Mouse (Mus musculus) embryonic facial prominence, embryonic 12.5 days (tissue): ENCODE results near the gene Slc22a12. TPM values are rescaled to one million over a fixed set of nuclear protein-coding genes. Genes with fewer than 3 reads are reported as not detected.

Source experiments
- microRNA-seq: library from miRNA; unstranded; fragments of <30 nt; microRNA quantifications from one replicate; pipeline ENCODE4, GENCODE M21; 2017
- polyA plus RNA-seq: library from polyadenylated mRNA; unstranded; fragments of >200 nt; fragmentation: Nextera tagmentation; extraction: Ambion mirVana; gene quantifications from 2 replicates; pipeline ENCODE4 v1.2.1, GENCODE M21; 2016

Slc22a12 gene
- polyA plus RNA-seq, 1 experiment from 2014 or later, result not detected

Small RNA genes within 50 kb of the gene (microRNA-seq; reads per million reads assigned to microRNA genes)
- gene Gm26460, result not detected

Other genes starting within 250 kb of the Slc22a12 start
- gene Cdc42bpg, start 236.6 kb downstream of the Slc22a12 start, polyA plus RNA-seq, result 0.65 and 0.95 TPM in 2 replicates
- 107 and 111 TPM in 2 replicates for gene Men1, start 208.1 kb downstream of the Slc22a12 start, polyA plus RNA-seq
- 15.6 and 16.8 TPM in 2 replicates for gene Map4k2, start 201.9 kb downstream of the Slc22a12 start, polyA plus RNA-seq
- gene Sf1, start 179.3 kb downstream of the Slc22a12 start, polyA plus RNA-seq, result 158 and 159 TPM in 2 replicates
- 3.5 and 6.0 TPM in 2 replicates for gene Pygm, start 158.6 kb downstream of the Slc22a12 start, polyA plus RNA-seq
- gene Rasgrp2, start 143.7 kb downstream of the Slc22a12 start, polyA plus RNA-seq, result 24.5 and 30.9 TPM in 2 replicates
- gene Nrxn2, start 124.3 kb downstream of the Slc22a12 start, polyA plus RNA-seq, result 2.8 and 4.9 TPM in 2 replicates